Mouse (Mus musculus): ENCODE measurements around the gene Zdhhc6.

DNA sequence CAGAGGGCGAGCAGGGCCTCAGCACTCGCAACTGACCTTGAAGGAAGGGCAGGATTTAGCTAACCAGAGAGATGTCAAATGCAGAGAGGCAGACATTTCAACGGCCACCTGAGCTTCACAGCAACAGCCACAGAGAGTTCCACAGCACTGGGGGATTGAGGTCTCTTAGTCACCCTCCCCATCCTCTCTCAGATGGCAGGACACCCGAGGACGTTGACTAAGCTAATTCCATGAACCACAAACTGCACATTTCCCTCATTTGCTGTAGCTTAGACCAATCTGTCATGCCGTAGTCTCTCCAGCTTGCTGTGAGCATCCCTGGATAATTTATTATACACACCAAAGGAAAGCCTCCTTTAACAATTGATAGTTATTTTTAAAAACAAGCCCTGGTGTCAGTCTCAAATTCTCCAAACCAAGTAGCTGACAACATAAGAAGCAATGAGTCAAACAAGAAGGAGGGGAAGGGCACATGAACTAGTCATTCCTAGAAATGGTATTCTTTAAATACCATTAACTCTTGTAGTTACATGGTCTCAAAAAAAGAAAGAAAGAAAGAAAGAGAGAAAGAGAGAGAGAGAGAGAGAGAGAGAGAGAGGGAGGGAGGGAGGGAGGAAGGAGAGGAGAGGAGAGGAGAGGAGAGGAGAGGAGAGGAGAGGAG, 75.9 kb downstream of the Zdhhc6 start:
- no peak for TF ChIP-seq CTCF (IDR thresholded peaks at IDR 0.05; ENCODE audit: extremely low read depth, insufficient read length, insufficient replicate concordance, low read depth, low read length)
- no peak for TF ChIP-seq POLR2A (IDR thresholded peaks at IDR 0.05; ENCODE audit: low read depth, low read length)
